8 mouse cellular contexts compared by ENCODE assay signal in genomic region chr5:122131076-122132051, GRCm38 (mm10). TPM values are rescaled to one million over a fixed set of nuclear protein-coding genes. Genes with fewer than 3 reads are reported as not detected.
A peak's percentile ranks its signal among the peaks of the same experiment; 100 is the strongest.
DNase-seq lines count a peak whose midpoint lies in the region; ATAC-seq and TF ChIP-seq lines count a peak whose summit lies in the region.

No protein-coding gene starts in this region.

- peaks cover 9% of the 10 kb centered on the region; the same call in 1 of the 2 replicates for H3K27me3 ChIP-seq in heart, embryonic 13.5 days (replicated peaks)
- 0 out of 2 replicates have a peak, but pooled peaks cover 2% of the 10 kb centered on the region for H3K27me3 ChIP-seq in liver, embryonic 13.5 days
- H3K27me3 ChIP-seq in stomach, embryonic 14.5 days (ENCODE audit: control insufficient read depth, insufficient read depth, low read length) = no peaks in the 10 kb centered on the region

- DNase-seq in CD4-positive helper T cell, adult 2 months (ENCODE audit: low read depth, low spot score) = peak; percentile 90
- peak; percentile 84 for DNase-seq in brain, embryonic 14.5 days (ENCODE audit: low read depth)
- DNase-seq in fibroblast of lung, adult 2 months (ENCODE audit: low read depth) = peak; percentile 30
- DNase-seq in kidney, postnatal 10 days = peak; percentile 94
- peak; percentile 80 for DNase-seq in liver, embryonic 13.5 days
- DNase-seq in natural killer cell, adult 2 months (ENCODE audit: low spot score in 2 of 2) = peak; percentile 87 to 91

- peaks cover 34% of the 10 kb centered on the region for H3K4me1 ChIP-seq in heart, embryonic 13.5 days
- peaks cover 59% of the 10 kb centered on the region for H3K4me1 ChIP-seq in liver, embryonic 13.5 days (replicated peaks)
- no peaks in the 10 kb centered on the region for H3K4me1 ChIP-seq in stomach, embryonic 14.5 days (ENCODE audit: control insufficient read depth, insufficient read depth, low read length)

- H3K9ac ChIP-seq in heart, embryonic 13.5 days = peak overlapping the region; percentile 80
- H3K9ac ChIP-seq in liver, embryonic 13.5 days = peak overlapping the region; percentile 73
- H3K9ac ChIP-seq in stomach, embryonic 14.5 days (replicated peaks; ENCODE audit: low read depth, low read length) = peak overlapping the region; percentile 29; the same call in 1 of the 2 replicates

- peak overlapping the region; percentile 53 for H3K4me3 ChIP-seq in heart, embryonic 13.5 days
- peak overlapping the region; percentile 60 for H3K4me3 ChIP-seq in liver, embryonic 13.5 days (replicated peaks)
- H3K4me3 ChIP-seq in stomach, embryonic 14.5 days (ENCODE audit: low read depth, low read length) = peak overlapping the region; percentile 34

- TF ChIP-seq POLR2A in brain, embryonic 14.5 days (IDR thresholded peaks at IDR 0.05; ENCODE audit: borderline replicate concordance, extremely low read depth, insufficient read depth, insufficient read length, poor library complexity, severe bottlenecking) = no peak

- WGBS in heart, embryonic 13.5 days = 10% methylated on average over 34 of the region's 34 CpGs
- 3% methylated on average over 34 of the region's 34 CpGs for WGBS in liver, embryonic 13.5 days (ENCODE audit: insufficient replicate concordance)
- WGBS in stomach, embryonic 14.5 days = 10% methylated on average over 34 of the region's 34 CpGs

- no peaks in the 10 kb centered on the region for H3K9me3 ChIP-seq in heart, embryonic 13.5 days
- H3K9me3 ChIP-seq in liver, embryonic 13.5 days (replicated peaks) = no peaks in the 10 kb centered on the region
- H3K9me3 ChIP-seq in stomach, embryonic 14.5 days (ENCODE audit: control insufficient read depth, low read depth, low read length) = no peaks in the 10 kb centered on the region

- peak; percentile 81 for TF ChIP-seq CTCF in brain, embryonic 14.5 days (IDR thresholded peaks at IDR 0.05; ENCODE audit: borderline replicate concordance, extremely low read depth, insufficient read depth, insufficient read length)

- H3K27ac ChIP-seq in heart, embryonic 13.5 days (replicated peaks) = no peak overlapping the region
- H3K27ac ChIP-seq in liver, embryonic 13.5 days = peak overlapping the region; percentile 61
- H3K27ac ChIP-seq in stomach, embryonic 14.5 days (ENCODE audit: low read length) = no peak overlapping the region

- peak; percentile 54; the same call in 1 of the 2 replicates for ATAC-seq in heart, embryonic 13.5 days (ENCODE audit: extremely low read depth, insufficient number of reproducible peaks, low FRiP score, low TSS enrichment)
- ATAC-seq in liver, embryonic 13.5 days (ENCODE audit: low read depth) = peak; percentile 67
- ATAC-seq in stomach, embryonic 14.5 days (ENCODE audit: insufficient number of reproducible peaks, insufficient read depth, low FRiP score, low read depth) = 0 out of 2 replicates have a peak, but pooled peaks have one; percentile 67

- no peaks in the 10 kb centered on the region for H3K36me3 ChIP-seq in heart, embryonic 13.5 days
- H3K36me3 ChIP-seq in liver, embryonic 13.5 days = no peaks in the 10 kb centered on the region
- H3K36me3 ChIP-seq in stomach, embryonic 14.5 days (ENCODE audit: control insufficient read depth, insufficient read depth, low read length) = no peaks in the 10 kb centered on the region

- peak overlapping the region; percentile 94 for H3K4me2 ChIP-seq in heart, embryonic 13.5 days
- H3K4me2 ChIP-seq in liver, embryonic 13.5 days = peak overlapping the region; percentile 95
- peak overlapping the region; percentile 85 for H3K4me2 ChIP-seq in stomach, embryonic 14.5 days (replicated peaks; ENCODE audit: low read depth, low read length)

RNA-seq across cellular contexts. Expression of gene Ccdc63, which starts 9.3 kb away (rescaled TPM):
- 0.07 and 0.24 TPM in 2 replicates for polyA plus RNA-seq in brain, embryonic 14.5 days (2012; rRNA removed)
- polyA plus RNA-seq in heart, embryonic 13.5 days (2015; fragmentation: Nextera tagmentation; extraction: Ambion mirVana) = 0.36 TPM in 1 of 2 replicates, not detected in the other
- 0.14 TPM in 1 of 2 replicates, not detected in the other for polyA plus RNA-seq in liver, embryonic 13.5 days (2015; fragmentation: Nextera tagmentation; extraction: Ambion mirVana)
- polyA plus RNA-seq in stomach, embryonic 14.5 days (2014; fragmentation: Nextera tagmentation; extraction: Ambion mirVana) = not detected in 2 replicates

RNA-seq across cellular contexts. Expression of gene Ppp1cc, which starts 26.7 kb away (rescaled TPM):
- polyA plus RNA-seq in brain, embryonic 14.5 days (2012; rRNA removed) = 270 and 345 TPM in 2 replicates
- 190 and 219 TPM in 2 replicates for polyA plus RNA-seq in heart, embryonic 13.5 days (2015; fragmentation: Nextera tagmentation; extraction: Ambion mirVana)
- polyA plus RNA-seq in liver, embryonic 13.5 days (2015; fragmentation: Nextera tagmentation; extraction: Ambion mirVana) = 164 and 177 TPM in 2 replicates
- 221 and 234 TPM in 2 replicates for polyA plus RNA-seq in stomach, embryonic 14.5 days (2014; fragmentation: Nextera tagmentation; extraction: Ambion mirVana)

RNA-seq across cellular contexts. Expression of gene Myl2, which starts 30.6 kb away (rescaled TPM):
- 0.26 and 0.32 TPM in 2 replicates for polyA plus RNA-seq in brain, embryonic 14.5 days (2012; rRNA removed)
- 7,724 and 9,145 TPM in 2 replicates for polyA plus RNA-seq in heart, embryonic 13.5 days (2015; fragmentation: Nextera tagmentation; extraction: Ambion mirVana)
- 0.70 and 11.9 TPM in 2 replicates for polyA plus RNA-seq in liver, embryonic 13.5 days (2015; fragmentation: Nextera tagmentation; extraction: Ambion mirVana)
- 1.7 and 2.3 TPM in 2 replicates for polyA plus RNA-seq in stomach, embryonic 14.5 days (2014; fragmentation: Nextera tagmentation; extraction: Ambion mirVana)

Comparison
In these comparisons a context has a peak if more than half of its experiments do, and no peak if none do; other contexts are left out.
1. DNase-seq: peak in every context shown above with its lines; median percentile 94 in kidney, postnatal 10 days; 90 in CD4-positive helper T cell, adult 2 months; 89 in natural killer cell, adult 2 months; 84 in brain, embryonic 14.5 days; 80 in liver, embryonic 13.5 days; 30 in fibroblast of lung, adult 2 months.
2. H3K9ac ChIP-seq: peak in every context shown above with its lines; median percentile 80 in heart, embryonic 13.5 days; 73 in liver, embryonic 13.5 days; 29 in stomach, embryonic 14.5 days.
3. RNA of gene Myl2, which starts 30.6 kb away (polyA plus RNA-seq): 7,724 to 9,145 TPM in heart, embryonic 13.5 days; 1.7 to 2.3 TPM in stomach, embryonic 14.5 days, 0.70 to 11.9 TPM in liver, embryonic 13.5 days and 0.26 to 0.32 TPM in brain, embryonic 14.5 days; every median in the first group is over 100 times any median in the second.
4. Peak in every context shown above with its lines, with median percentiles within 50 percentile points of each other: ATAC-seq, H3K4me2 ChIP-seq and H3K4me3 ChIP-seq.